Mouse (Mus musculus): ENCODE measurements around the gene H2afy2.

The H2afy2 gene

GRCm38 (mm10) chr10:61782799-61783611 lies 942 bp downstream of the H2afy2 start:
- peak; percentile 69 to 82 for DNase-seq

GRCm38 (mm10) chr10:61781461-61782128 lies 2.4 kb downstream of the H2afy2 start:
- DNase-seq = peak in 1 of 2 experiments; percentile 12

GRCm38 (mm10) chr10:61766806-61767205 lies 17.1 kb downstream of the H2afy2 start:
- DNase-seq = no peak

GRCm38 (mm10) chr10:61765558-61765957 lies 18.4 kb downstream of the H2afy2 start:
- DNase-seq = no peak

- DNase-seq = peak; percentile 23 to 53
These were observed 19.3 kb downstream of the H2afy2 start for GRCm38 (mm10) chr10:61764689-61765088.

- DNase-seq = no peak
These were observed 24.1 kb downstream of the H2afy2 start for GRCm38 (mm10) chr10:61759869-61760268.

GRCm38 (mm10) chr10:61758904-61759303 lies 25.0 kb downstream of the H2afy2 start:
- no peak for DNase-seq

- peak; percentile 22 for DNase-seq
These were observed 26.9 kb downstream of the H2afy2 start for GRCm38 (mm10) chr10:61757022-61757421.

GRCm38 (mm10) chr10:61753071-61753470 lies 30.9 kb downstream of the H2afy2 start:
- no peak for DNase-seq

- no peak for DNase-seq
These were observed 32.3 kb downstream of the H2afy2 start for GRCm38 (mm10) chr10:61751534-61752219.

- DNase-seq = no peak
These were observed 33.9 kb downstream of the H2afy2 start for GRCm38 (mm10) chr10:61750014-61750413.

GRCm38 (mm10) chr10:61747302-61747701 lies 36.6 kb downstream of the H2afy2 start:
- no peak for DNase-seq

GRCm38 (mm10) chr10:61745133-61745532 lies 38.8 kb downstream of the H2afy2 start:
- peak in 1 of 2 experiments; percentile 22 for DNase-seq

GRCm38 (mm10) chr10:61742336-61742735 lies 41.6 kb downstream of the H2afy2 start:
- no peak for DNase-seq

GRCm38 (mm10) chr10:61741873-61742272 lies 42.1 kb downstream of the H2afy2 start:
- DNase-seq = no peak

GRCm38 (mm10) chr10:61741306-61741705 lies 42.6 kb downstream of the H2afy2 start:
- DNase-seq = no peak

GRCm38 (mm10) chr10:61738126-61738525 lies 45.8 kb downstream of the H2afy2 start:
- DNase-seq = no peak

GRCm38 (mm10) chr10:61737537-61737936 lies 46.4 kb downstream of the H2afy2 start:
- no peak for DNase-seq

GRCm38 (mm10) chr10:61736671-61737078 lies 47.3 kb downstream of the H2afy2 start:
- no peak for DNase-seq

- DNase-seq = peak; percentile 16 to 22
These were observed 49.6 kb downstream of the H2afy2 start for GRCm38 (mm10) chr10:61734377-61734776.

GRCm38 (mm10) chr10:61730171-61730570 lies 53.8 kb downstream of the H2afy2 start:
- DNase-seq = no peak

GRCm38 (mm10) chr10:61729181-61729580 lies 54.8 kb downstream of the H2afy2 start:
- no peak for DNase-seq

GRCm38 (mm10) chr10:61723271-61723670 lies 60.7 kb downstream of the H2afy2 start:
- no peak for DNase-seq

GRCm38 (mm10) chr10:61722215-61722614 lies 61.7 kb downstream of the H2afy2 start:
- no peak for DNase-seq

All from cerebellum, adult 18-20 months (tissue).